Mouse (Mus musculus) embryonic facial prominence, embryonic 10.5 days (tissue): ENCODE data around the gene Vwce. TPM values are rescaled to one million over a fixed set of nuclear protein-coding genes. Genes with fewer than 3 reads are reported as not detected.

Source experiments
- DNase-seq: peaks from one replicate; pipeline ENCODE4 v3.0.0-alpha.2; 2017; ENCODE audit warnings: low spot score
- H3K27ac ChIP-seq: fragments of 300-500 bp; sonication (generic); replicated peaks from 2 replicates; pipeline ENCODE4 v1.5.1; 2016; ENCODE audit warnings: mild to moderate bottlenecking
- H3K27me3 ChIP-seq: fragments of 300-500 bp; sonication (generic); replicated peaks from 2 replicates; pipeline ENCODE4 v1.6.1; 2016; ENCODE audit warnings: low read depth, mild to moderate bottlenecking; ENCODE audit not compliant: poor library complexity, severe bottlenecking
- H3K36me3 ChIP-seq: fragments of 300-500 bp; sonication (generic); replicated peaks from 2 replicates; pipeline ENCODE4 v1.6.1; 2016; ENCODE audit warnings: mild to moderate bottlenecking, moderate library complexity
- H3K4me1 ChIP-seq: fragments of 300-500 bp; sonication (generic); 2 replicates; pipeline ENCODE4 v1.6.1; 2016
- H3K4me3 ChIP-seq: fragments of 300-500 bp; sonication (generic); 2 replicates; pipeline ENCODE4 v1.5.1; 2016; ENCODE audit warnings: mild to moderate bottlenecking, moderate library complexity
- H3K9me3 ChIP-seq: fragments of 300-500 bp; sonication (generic); 2 replicates; pipeline ENCODE4 v1.6.1; 2016; ENCODE audit warnings: mild to moderate bottlenecking
- WGBS: fragments of 180-500 bp; shearing (Covaris S2); methylation state at CpG from one replicate; pipeline ENCODE4 v1.1.7; 2016; 5-methylcytosine and 5-hydroxymethylcytosine counted together
- polyA plus RNA-seq: library from polyadenylated mRNA; unstranded; fragments of >200 nt; fragmentation: Nextera tagmentation; extraction: Ambion mirVana; gene quantifications from 2 replicates; pipeline ENCODE4 v1.2.1, GENCODE M21; 2016

Vwce gene
- polyA plus RNA-seq, 1 experiment from 2014 or later = 1.8 TPM

DNA sequence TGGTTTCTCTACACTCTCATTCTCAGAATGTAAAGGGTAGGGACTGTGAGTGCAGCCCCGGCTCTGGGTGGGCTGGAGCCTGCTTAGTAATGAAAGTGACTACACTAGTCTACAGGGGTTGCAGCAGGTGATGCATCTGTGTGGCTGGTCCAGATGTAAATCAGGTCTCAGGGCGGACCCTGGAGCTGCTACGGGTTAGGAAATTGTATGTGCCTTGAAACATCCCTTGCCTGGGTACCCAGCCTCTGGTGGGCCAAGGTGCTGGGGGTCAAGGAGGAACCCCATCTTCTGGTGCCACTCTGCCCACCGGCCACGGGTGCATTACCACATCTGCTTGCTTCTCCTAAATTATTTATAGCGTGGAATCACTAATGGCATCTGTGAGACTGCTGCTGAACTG, 80.2 kb downstream of the Vwce start:
- Histone ChIP-seq H3K9me3 (no peaks in the 10 kb centered on the region), H3K36me3 (peaks cover 47% of the 10 kb centered on the region), H3K27ac (peak overlapping the region; percentile 54; the same call in 1 of the 2 replicates), H3K27me3 (no peaks in the 10 kb centered on the region), H3K4me1 (peaks cover 9% of the 10 kb centered on the region), H3K4me3 (no peak overlapping the region)
- 84% methylated on average over 6 of the region's 6 CpGs for WGBS
- DNase-seq = no peak

DNA sequence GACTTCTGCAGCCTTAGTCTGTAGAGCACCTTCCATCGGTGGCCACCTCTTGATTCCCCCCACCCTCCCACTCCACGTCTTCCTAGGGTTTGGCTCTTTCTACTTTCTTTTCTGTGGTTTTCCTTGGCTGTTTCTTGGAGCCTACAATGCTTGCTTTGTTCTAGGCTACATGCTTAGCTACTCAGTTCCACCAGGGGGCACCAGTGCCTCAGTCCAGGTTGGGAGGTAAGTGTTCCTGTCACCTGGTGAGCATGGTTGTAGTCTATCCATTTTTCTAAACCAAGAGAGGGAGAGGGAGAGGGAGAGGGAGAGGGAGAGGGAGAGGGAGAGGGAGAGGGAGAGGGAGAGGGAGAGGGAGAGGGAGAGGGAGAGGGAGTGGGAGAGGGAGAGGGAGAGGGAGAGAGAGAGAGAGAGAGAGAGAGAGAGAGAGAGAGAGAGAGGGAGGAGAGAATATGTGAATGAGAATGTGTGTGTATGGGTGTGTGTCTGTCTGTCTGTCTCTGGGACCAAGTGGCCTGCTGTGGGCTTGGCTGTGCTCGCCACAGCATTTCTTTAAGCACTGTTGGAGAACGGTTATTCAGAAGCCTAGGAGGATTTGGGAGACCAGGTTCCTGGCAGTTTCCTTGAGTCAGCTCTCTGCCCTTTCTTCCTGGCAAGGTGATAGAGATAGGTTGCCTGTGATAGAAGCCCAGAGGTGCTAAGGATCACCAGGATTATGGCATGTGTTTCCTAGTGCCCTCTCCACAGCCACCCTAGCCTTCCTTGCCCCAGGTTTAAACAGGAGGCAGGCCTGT, 80.9 kb downstream of the Vwce start:
- peak overlapping the region; percentile 54; the same call in 1 of the 2 replicates for H3K27ac ChIP-seq
- peaks cover 43% of the 10 kb centered on the region for H3K36me3 ChIP-seq
- DNase-seq = peak; percentile 81
- WGBS = 41% methylated on average over 4 of the region's 4 CpGs
- peaks cover 9% of the 10 kb centered on the region for H3K4me1 ChIP-seq
- H3K9me3 ChIP-seq = no peaks in the 10 kb centered on the region
- no peak overlapping the region for H3K4me3 ChIP-seq
- H3K27me3 ChIP-seq = no peaks in the 10 kb centered on the region

DNA sequence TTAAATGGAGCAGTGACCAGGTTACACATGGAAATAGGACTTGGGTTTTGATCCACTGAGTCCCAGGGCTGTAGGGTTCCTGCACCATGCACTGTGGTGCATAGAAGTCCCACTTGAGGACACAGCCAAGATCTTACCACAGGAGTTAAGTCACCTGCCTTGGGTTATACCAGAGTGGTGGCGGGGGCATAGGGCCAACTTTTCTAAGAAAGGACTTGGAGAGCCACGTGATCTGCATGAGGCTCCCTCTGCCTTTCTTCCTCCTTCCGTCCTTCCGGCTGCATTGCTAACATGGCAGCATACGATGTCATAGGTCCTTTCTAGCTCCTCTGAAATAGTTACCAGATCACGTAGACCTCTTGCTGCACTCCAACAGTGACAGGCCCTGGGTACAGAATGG, 81.5 kb downstream of the Vwce start:
- Histone ChIP-seq H3K4me1 (peaks cover 15% of the 10 kb centered on the region), H3K27ac (no peak overlapping the region), H3K4me3 (no peak overlapping the region), H3K27me3 (no peaks in the 10 kb centered on the region), H3K9me3 (no peaks in the 10 kb centered on the region), H3K36me3 (peaks cover 37% of the 10 kb centered on the region)
- DNase-seq = no peak
- 89% methylated on average over 6 of the region's 6 CpGs for WGBS

Other genes starting within 250 kb of the Vwce start
- 0.44 and 0.64 TPM in 2 replicates for gene Syt7, start 245.1 kb upstream of the Vwce start, polyA plus RNA-seq
- gene Lrrc10b, start 176.7 kb upstream of the Vwce start, polyA plus RNA-seq = 0.29 and 0.52 TPM in 2 replicates
- 0.29 and 0.39 TPM in 2 replicates for gene Ppp1r32, start 151.3 kb upstream of the Vwce start, polyA plus RNA-seq
- 54.5 and 55.3 TPM in 2 replicates for gene Cpsf7, start 108.9 kb upstream of the Vwce start, polyA plus RNA-seq
- 62.2 and 64.0 TPM in 2 replicates for gene Sdhaf2, start 108.1 kb upstream of the Vwce start, polyA plus RNA-seq
- gene Tmem216, start 78.0 kb upstream of the Vwce start, polyA plus RNA-seq = 62.2 and 68.6 TPM in 2 replicates
- 12.8 and 13.9 TPM in 2 replicates for gene Cyb561a3, start 57.0 kb upstream of the Vwce start, polyA plus RNA-seq
- gene Tmem138, start 56.9 kb upstream of the Vwce start, polyA plus RNA-seq = 51.1 and 52.6 TPM in 2 replicates
- gene Ddb1, start 28.9 kb upstream of the Vwce start, polyA plus RNA-seq = 483 and 491 TPM in 2 replicates
- gene Tkfc, start 28.6 kb upstream of the Vwce start, polyA plus RNA-seq = 22.1 and 22.4 TPM in 2 replicates
- gene Pga5, start 43.9 kb downstream of the Vwce start, polyA plus RNA-seq = not detected in 2 replicates
- gene Vps37c, start 54.5 kb downstream of the Vwce start, polyA plus RNA-seq = 37.6 and 40.8 TPM in 2 replicates
- gene Cd5, start 104.8 kb downstream of the Vwce start, polyA plus RNA-seq = 0.15 and 0.19 TPM in 2 replicates
- 0.09 and 0.15 TPM in 2 replicates for gene Cd6, start 195.8 kb downstream of the Vwce start, polyA plus RNA-seq
- 0.43 and 0.77 TPM in 2 replicates for gene Slc15a3, start 205.5 kb downstream of the Vwce start, polyA plus RNA-seq
- 139 and 142 TPM in 2 replicates for gene Tmem132a, start 235.7 kb downstream of the Vwce start, polyA plus RNA-seq
- gene Tmem109, start 247.8 kb downstream of the Vwce start, polyA plus RNA-seq = 60.8 and 63.7 TPM in 2 replicates